Mouse (Mus musculus) kidney, postnatal 0 days (tissue): ENCODE measurements around the gene Fbrsl1. TPM values are rescaled to one million over a fixed set of nuclear protein-coding genes. Genes with fewer than 3 reads are reported as not detected.

Source experiments
- ATAC-seq: fragments of 200-750 bp; cut with Nextera tagmentation; replicated peaks from 2 replicates; pipeline ENCODE4 v1.8.0; 2017; ENCODE audit warnings: low read depth, moderate number of reproducible peaks, moderate TSS enrichment, moderate library complexity; ENCODE audit not compliant: low FRiP score
- DNase-seq: peaks from one replicate; pipeline ENCODE4 v3.0.0-alpha.2; 2016; ENCODE audit warnings: low spot score
- H3K27ac ChIP-seq: fragments of 300-500 bp; sonication (generic); 2 replicates; pipeline ENCODE4 v1.5.1; 2014; ENCODE audit warnings: mild to moderate bottlenecking
- H3K27me3 ChIP-seq: fragments of 300-500 bp; sonication (generic); 2 replicates; pipeline ENCODE4 v1.6.1; 2014; ENCODE audit warnings: low read length, mixed read lengths; ENCODE audit not compliant: insufficient read depth
- H3K36me3 ChIP-seq: fragments of 300-500 bp; sonication (generic); 2 replicates; pipeline ENCODE4 v1.6.1; 2014; ENCODE audit warnings: low read length, mixed read lengths; ENCODE audit not compliant: insufficient read depth
- H3K4me1 ChIP-seq: fragments of 300-500 bp; sonication (generic); replicated peaks from 2 replicates; pipeline ENCODE4 v1.6.1; 2014; ENCODE audit warnings: antibody characterized with exemption, low read length, mixed read lengths; ENCODE audit not compliant: insufficient read depth
- H3K4me2 ChIP-seq: fragments of 300-500 bp; sonication (generic); 2 replicates; pipeline ENCODE4 v1.6.1; 2014; ENCODE audit warnings: mild to moderate bottlenecking, low read length, moderate library complexity, mixed read lengths
- H3K4me3 ChIP-seq: fragments of 300-500 bp; sonication (generic); replicated peaks from 2 replicates; pipeline ENCODE4 v1.5.1; 2014; ENCODE audit warnings: low read depth, low read length
- H3K9ac ChIP-seq: fragments of 300-500 bp; sonication (generic); 2 replicates; pipeline ENCODE4 v1.6.1; 2014; ENCODE audit warnings: low read depth, low read length
- H3K9me3 ChIP-seq: fragments of 300-500 bp; sonication (generic); replicated peaks from 2 replicates; pipeline ENCODE4 v1.6.1; 2016; ENCODE audit warnings: low read length, inconsistent platforms, mixed read lengths
- CTCF ChIP-seq: IDR thresholded peaks from 2 replicates; pipeline ENCODE4 v1.5.1; 2016; ENCODE audit warnings: antibody characterized with exemption, low read depth, mild to moderate bottlenecking, moderate library complexity
- WGBS: fragments of 180-500 bp; shearing (Covaris S2); extraction: QIAGEN DNeasy Blood & Tissue Kit; methylation state at CpG from one replicate; pipeline ENCODE4 v1.1.7; 2014; 5-methylcytosine and 5-hydroxymethylcytosine counted together
- polyA plus RNA-seq: library from polyadenylated mRNA; unstranded; fragments of >200 nt; fragmentation: Nextera tagmentation; extraction: Ambion mirVana; gene quantifications from 2 replicates; pipeline ENCODE4 v1.2.1, GENCODE M21; 2015

Fbrsl1 gene
- polyA plus RNA-seq, 1 experiment from 2014 or later, result 14.0 TPM

- no peak for TF ChIP-seq CTCF
- 86% methylated on average over 5 of the region's 5 CpGs for WGBS
- DNase-seq, result no peak
- Histone ChIP-seq H3K4me3 (no peak overlapping the region), H3K9ac (no peak overlapping the region), H3K27me3 (no peaks in the 10 kb centered on the region), H3K4me1 (no peaks in the 10 kb centered on the region), H3K27ac (no peak overlapping the region), H3K4me2 (no peak overlapping the region), H3K9me3 (no peaks in the 10 kb centered on the region), H3K36me3 (0 out of 2 replicates have a peak, but pooled peaks cover 3% of the 10 kb centered on the region)
- ATAC-seq, result no peak
These were observed 37.9 kb downstream of the Fbrsl1 start for GRCm38 (mm10) chr5:110410386-110410785.

GRCm38 (mm10) chr5:110408967-110409366 is 39.3 kb downstream of the Fbrsl1 start:
- DNase-seq, result no peak
- H3K36me3 ChIP-seq, result 0 out of 2 replicates have a peak, but pooled peaks cover 3% of the 10 kb centered on the region
- H3K27me3 ChIP-seq, result no peaks in the 10 kb centered on the region
- no peak overlapping the region for H3K27ac ChIP-seq
- H3K4me1 ChIP-seq, result no peaks in the 10 kb centered on the region
- WGBS, result 35% methylated on average over 2 of the region's 2 CpGs
- no peak for TF ChIP-seq CTCF
- H3K9ac ChIP-seq, result no peak overlapping the region
- no peak overlapping the region for H3K4me3 ChIP-seq
- H3K9me3 ChIP-seq, result no peaks in the 10 kb centered on the region
- no peak for ATAC-seq
- H3K4me2 ChIP-seq, result no peak overlapping the region

- Histone ChIP-seq H3K9ac (no peak overlapping the region), H3K27me3 (no peaks in the 10 kb centered on the region), H3K4me1 (no peaks in the 10 kb centered on the region), H3K36me3 (0 out of 2 replicates have a peak, but pooled peaks cover 3% of the 10 kb centered on the region), H3K27ac (no peak overlapping the region), H3K4me2 (no peak overlapping the region), H3K9me3 (no peaks in the 10 kb centered on the region), H3K4me3 (no peak overlapping the region)
- no peak for ATAC-seq
- TF ChIP-seq CTCF, result no peak
- DNase-seq, result no peak
- WGBS, result 64% methylated on average over 8 of the region's 8 CpGs
These were observed 42.1 kb downstream of the Fbrsl1 start for GRCm38 (mm10) chr5:110406065-110406714.

- H3K9ac ChIP-seq, result no peak overlapping the region
- no peaks in the 10 kb centered on the region for H3K27me3 ChIP-seq
- H3K27ac ChIP-seq, result no peak overlapping the region
- no peak overlapping the region for H3K4me2 ChIP-seq
- DNase-seq, result no peak
- no peaks in the 10 kb centered on the region for H3K36me3 ChIP-seq
- H3K4me3 ChIP-seq, result no peak overlapping the region
- TF ChIP-seq CTCF, result no peak
- ATAC-seq, result no peak
- no peaks in the 10 kb centered on the region for H3K4me1 ChIP-seq
- no peaks in the 10 kb centered on the region for H3K9me3 ChIP-seq
- 55% methylated on average over 3 of the region's 3 CpGs for WGBS
These were observed 44.4 kb downstream of the Fbrsl1 start for GRCm38 (mm10) chr5:110403931-110404330.

DNA sequence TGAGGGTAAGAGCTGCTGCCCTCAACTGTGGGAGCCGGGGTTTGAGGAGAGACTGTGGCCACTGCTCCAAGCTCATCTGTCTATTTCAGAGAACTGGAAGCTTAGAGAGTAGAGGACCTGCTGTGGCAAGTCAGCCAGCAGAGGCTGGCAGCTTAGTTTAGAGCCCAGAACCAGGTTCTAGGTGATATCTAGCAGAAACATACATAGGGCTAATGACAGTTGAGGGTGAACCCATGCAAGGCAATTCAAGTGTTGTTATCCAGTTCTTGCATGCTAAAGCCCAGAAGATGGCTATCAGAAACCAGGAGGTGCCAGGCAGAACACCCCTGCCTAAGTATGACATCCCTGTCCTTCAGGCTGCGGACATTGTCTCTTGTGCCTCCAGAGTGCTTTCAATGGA is 45.7 kb downstream of the Fbrsl1 start:
- H3K4me2 ChIP-seq, result no peak overlapping the region
- H3K27me3 ChIP-seq, result no peaks in the 10 kb centered on the region
- no peak for TF ChIP-seq CTCF
- DNase-seq (no peak), ATAC-seq (no peak)
- H3K4me1 ChIP-seq, result no peaks in the 10 kb centered on the region
- no peak overlapping the region for H3K27ac ChIP-seq
- H3K9me3 ChIP-seq, result no peaks in the 10 kb centered on the region
- no peak overlapping the region for H3K9ac ChIP-seq
- no peak overlapping the region for H3K4me3 ChIP-seq
- WGBS, result 92% methylated on average over 2 of the region's 2 CpGs
- H3K36me3 ChIP-seq, result no peaks in the 10 kb centered on the region

GRCm38 (mm10) chr5:110401101-110401500 is 47.2 kb downstream of the Fbrsl1 start:
- no peak for ATAC-seq
- no peak for TF ChIP-seq CTCF
- H3K27ac ChIP-seq, result no peak overlapping the region
- H3K9me3 ChIP-seq, result no peaks in the 10 kb centered on the region
- no peaks in the 10 kb centered on the region for H3K27me3 ChIP-seq
- no peak overlapping the region for H3K4me3 ChIP-seq
- WGBS, result 90% methylated on average over 8 of the region's 8 CpGs
- H3K4me2 ChIP-seq, result no peak overlapping the region
- H3K9ac ChIP-seq, result no peak overlapping the region
- no peak for DNase-seq
- no peaks in the 10 kb centered on the region for H3K4me1 ChIP-seq
- H3K36me3 ChIP-seq, result no peaks in the 10 kb centered on the region
